ENCODE assay signal across 8 mouse cellular contexts in the genomic region with DNA sequence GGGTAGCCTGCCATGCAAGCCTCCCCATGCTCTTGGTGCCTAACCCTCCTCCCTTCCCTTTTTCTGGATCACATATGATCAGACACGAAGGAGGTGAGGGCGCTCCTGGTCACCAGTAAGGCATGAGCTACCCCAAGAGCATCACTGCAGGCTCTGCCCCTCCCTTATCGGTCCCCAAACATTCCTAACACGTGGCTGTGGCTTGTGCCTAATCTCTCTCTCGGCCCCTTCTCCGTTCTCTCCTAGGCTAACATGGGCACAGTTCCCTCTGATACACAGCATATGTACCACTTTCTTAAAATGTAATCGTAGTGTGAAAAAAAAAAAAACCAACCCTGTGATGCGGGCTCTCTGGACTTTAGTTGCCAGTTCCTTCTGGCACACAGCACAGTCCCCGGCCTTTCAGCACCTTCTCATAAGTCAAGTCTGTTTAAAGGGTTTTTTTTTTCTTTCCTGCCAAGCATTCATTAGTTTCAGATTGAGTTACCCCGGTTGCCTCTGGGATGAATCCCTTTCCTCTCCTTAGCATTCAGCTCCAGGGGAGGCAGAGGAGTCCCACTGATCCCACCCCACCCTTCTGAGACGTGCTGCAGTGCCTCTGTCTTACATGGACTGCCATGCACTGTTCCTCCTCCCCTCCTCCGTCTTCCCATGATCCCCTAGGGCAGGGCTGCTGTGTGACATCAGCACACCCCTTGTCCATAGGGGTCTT. TPM values are rescaled to one million over a fixed set of nuclear protein-coding genes. Genes with fewer than 3 reads are reported as not detected.
A peak's percentile ranks its signal among the peaks of the same experiment; 100 is the strongest.
DNase-seq lines count a peak whose midpoint lies in the region; ATAC-seq lines count a peak whose summit lies in the region.

No protein-coding gene starts in this region.

- H3K36me3 ChIP-seq in heart, embryonic 13.5 days = no peaks in the 10 kb centered on the region
- H3K36me3 ChIP-seq in hindbrain, embryonic 13.5 days = no peaks in the 10 kb centered on the region
- H3K36me3 ChIP-seq in liver, embryonic 16.5 days (ENCODE audit: control insufficient read depth, insufficient read depth) = no peaks in the 10 kb centered on the region

- WGBS in heart, embryonic 13.5 days = 15% methylated on average over 12 of the region's 12 CpGs
- 31% methylated on average over 12 of the region's 12 CpGs for WGBS in hindbrain, embryonic 13.5 days
- whole genome bisulfite sequencing in liver, embryonic 16.5 days (ENCODE audit: insufficient replicate concordance) = 36% methylated on average over 12 of the region's 12 CpGs

- peaks cover 67% of the 10 kb centered on the region for H3K4me1 ChIP-seq in heart, embryonic 13.5 days
- H3K4me1 ChIP-seq in hindbrain, embryonic 13.5 days (replicated peaks) = peaks cover 59% of the 10 kb centered on the region
- peaks cover 34% of the 10 kb centered on the region for H3K4me1 ChIP-seq in liver, embryonic 16.5 days (ENCODE audit: control insufficient read depth, low read depth, low read length)

- H3K4me3 ChIP-seq in heart, embryonic 13.5 days = no peak overlapping the region
- H3K4me3 ChIP-seq in hindbrain, embryonic 13.5 days = no peak overlapping the region
- no peak overlapping the region for H3K4me3 ChIP-seq in liver, embryonic 16.5 days (ENCODE audit: low read depth, low read length)

- H3K27me3 ChIP-seq in heart, embryonic 13.5 days (replicated peaks) = no peaks in the 10 kb centered on the region
- no peaks in the 10 kb centered on the region for H3K27me3 ChIP-seq in hindbrain, embryonic 13.5 days
- no peaks in the 10 kb centered on the region; the same call in 1 of the 2 replicates for H3K27me3 ChIP-seq in liver, embryonic 16.5 days (ENCODE audit: control insufficient read depth, insufficient read depth, low read depth, low read length)

- intact Hi-C loops in heart, postnatal 14 days (cut with DNase I) = no loop called here

- H3K27ac ChIP-seq in heart, embryonic 13.5 days (replicated peaks) = peak overlapping the region; percentile 58
- peak overlapping the region; percentile 55; the same call in 1 of the 2 replicates for H3K27ac ChIP-seq in hindbrain, embryonic 13.5 days
- H3K27ac ChIP-seq in liver, embryonic 16.5 days (ENCODE audit: low read length) = 0 out of 2 replicates have a peak overlapping the region, but pooled peaks have one; percentile 29

- peak; percentile 49; the same call in 1 of the 2 replicates for ATAC-seq in heart, embryonic 13.5 days (ENCODE audit: extremely low read depth, insufficient number of reproducible peaks, low FRiP score, low TSS enrichment)
- peak; percentile 33 for ATAC-seq in hindbrain, embryonic 13.5 days (ENCODE audit: low FRiP score)
- ATAC-seq in liver, embryonic 16.5 days (ENCODE audit: low read depth) = peak; percentile 100

- DNase-seq in heart, postnatal 14 days = no peak
- DNase-seq in c-Kit-negative CD71-positive TER-119-positive erythroid progenitor cells, embryonic 14.5 days (ENCODE audit: low read depth, low spot score) = peak; percentile 54
- DNase-seq in right cerebral cortex, adult 2 months (ENCODE audit: low spot score in 2 of 2) = no peak
- DNase-seq in layer of hippocampus, postnatal 14 days (ENCODE audit: low spot score in 2 of 2) = no peak
- no peak for DNase-seq in cerebellum, adult 11-12 months

- peak overlapping the region; percentile 48 for H3K9ac ChIP-seq in heart, embryonic 13.5 days
- peak overlapping the region; percentile 19; the same call in 1 of the 2 replicates for H3K9ac ChIP-seq in hindbrain, embryonic 13.5 days
- H3K9ac ChIP-seq in liver, embryonic 16.5 days (ENCODE audit: low read depth, low read length) = 0 out of 2 replicates have a peak overlapping the region, but pooled peaks have one; percentile 30

- no peaks in the 10 kb centered on the region for H3K9me3 ChIP-seq in heart, embryonic 13.5 days
- no peaks in the 10 kb centered on the region for H3K9me3 ChIP-seq in hindbrain, embryonic 13.5 days
- no peaks in the 10 kb centered on the region for H3K9me3 ChIP-seq in liver, embryonic 16.5 days (replicated peaks; ENCODE audit: control insufficient read depth, low read length)

- H3K4me2 ChIP-seq in heart, embryonic 13.5 days = peak overlapping the region; percentile 48
- H3K4me2 ChIP-seq in hindbrain, embryonic 13.5 days = no peak overlapping the region
- peak overlapping the region; percentile 39 for H3K4me2 ChIP-seq in liver, embryonic 16.5 days (ENCODE audit: low read depth, low read length)

RNA-seq across cellular contexts. Expression of a gene that starts 19.2 kb away (rescaled TPM):
- 9.1 and 10.6 TPM in 2 replicates for polyA plus RNA-seq in heart, embryonic 13.5 days (2015; fragmentation: Nextera tagmentation; extraction: Ambion mirVana)
- 100 to 1,000 TPM; 176 to 186 TPM for total RNA-seq in heart, postnatal 14 days (2021)
- 13.2 and 13.3 TPM in 2 replicates for polyA plus RNA-seq in hindbrain, embryonic 13.5 days (2015; fragmentation: Nextera tagmentation; extraction: Ambion mirVana)
- 5.9 and 6.6 TPM in 2 replicates for polyA plus RNA-seq in liver, embryonic 16.5 days (2015; fragmentation: Nextera tagmentation; extraction: Ambion mirVana)
- total RNA-seq in layer of hippocampus, postnatal 14 days (2021) = 100 to 1,000 TPM; 147 to 148 TPM

Comparison
In these comparisons a context has a peak if more than half of its experiments do, and no peak if none do; other contexts are left out.
1. ATAC-seq: peak in every context shown above with its lines; median percentile 100 in liver, embryonic 16.5 days; 49 in heart, embryonic 13.5 days; 33 in hindbrain, embryonic 13.5 days.